19 mouse cellular contexts compared by ENCODE assay signal in the genomic region with DNA sequence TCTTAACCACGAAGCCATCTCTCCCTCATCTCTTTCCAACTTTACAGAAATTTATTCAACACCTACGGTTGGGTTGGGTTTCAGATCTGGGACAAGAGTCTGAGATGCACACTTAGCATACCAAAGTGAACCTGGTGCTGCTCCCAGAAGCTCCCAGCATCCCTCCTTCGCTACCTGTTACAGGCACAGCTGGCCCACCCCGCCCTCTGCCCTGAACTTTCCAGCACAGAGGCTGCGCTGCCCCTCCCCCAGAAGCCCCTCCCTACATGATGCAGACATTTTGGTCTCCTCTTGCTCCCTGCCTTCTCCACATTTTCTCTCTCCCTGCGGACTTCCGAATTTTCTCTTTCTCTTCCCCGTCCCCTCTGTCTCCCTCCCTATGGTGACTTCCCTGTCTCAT. TPM values are rescaled to one million over a fixed set of nuclear protein-coding genes. Genes with fewer than 3 reads are reported as not detected.
"Had no signal": no experiment of that assay in that cellular context is flagged by ENCODE, and none has a peak within 500 bp of the region (broad histone marks: within the 10 kb centered on the region; RNA-seq: fewer than 3 reads in every experiment).

No protein-coding gene starts in this region.

- ATAC-seq: midbrain, embryonic 15.5 days had no signal

- H3K4me3 ChIP-seq: layer of hippocampus, adult 2 months; left cerebral cortex, adult 2 months; liver, embryonic 13.5 days; midbrain, embryonic 15.5 days; neural tube, embryonic 13.5 days had no signal

- H3K9me3 ChIP-seq: liver, embryonic 13.5 days; midbrain, embryonic 15.5 days; neural tube, embryonic 13.5 days had no signal

- H3K9ac ChIP-seq: liver, embryonic 13.5 days; midbrain, embryonic 15.5 days; neural tube, embryonic 13.5 days had no signal

- DNase-seq: kidney, adult 2 months; kidney, postnatal 25 days; layer of hippocampus, adult 9-11 months; liver, embryonic 13.5 days; lung, adult 2 months; lung, postnatal 14 days; lung, postnatal 4 days; retina, postnatal 1 day; right cerebral cortex, postnatal 4 days; thymus, postnatal 25 days had no signal

- H3K27ac ChIP-seq: kidney, postnatal 0 days; layer of hippocampus, adult 2 months; left cerebral cortex, adult 2 months; liver, embryonic 13.5 days; midbrain, embryonic 15.5 days; neural tube, embryonic 13.5 days; stomach, postnatal 0 days had no signal

- H3K36me3 ChIP-seq: liver, embryonic 13.5 days; midbrain, embryonic 15.5 days; neural tube, embryonic 13.5 days had no signal

RNA-seq across cellular contexts. Expression of gene Zbtb8b, which starts 59.5 kb away (rescaled TPM):
- total RNA-seq: liver, adult 2 months; megakaryocyte progenitor cell, adult 5-6 weeks; neutrophil, adult 5-6 weeks had no signal
- polyA plus RNA-seq: liver, adult 2 months had no signal
